Mouse (Mus musculus) brain, adult 10 weeks (tissue): ENCODE data around the gene Cyp2t4. TPM values are rescaled to one million over a fixed set of nuclear protein-coding genes. Genes with fewer than 3 reads are reported as not detected.

Experiments
- polyA plus RNA-seq: library from polyadenylated mRNA; stranded (reverse); fragments of 350-450 nt; fragmentation: Illumina TruSeq; extraction: RNeasy Lipid Tissue Mini Kit (QIAGEN cat#74804); gene quantifications from one replicate; pipeline ENCODE4 v1.2.3, GENCODE M21; 2015; ENCODE audit warnings: low read depth, low replicate concordance

The Cyp2t4 gene
- not detected for polyA plus RNA-seq

GRCm38 (mm10) chr7:27153205-27153764, at the start of gene Cyp2t4:
TSS of gene Cyp2t4 (plus strand) at chr7:27153714.

GRCm38 (mm10) chr7:27119676-27120075, 33.8 kb upstream of the Cyp2t4 start, which contains the start of gene Cyp2f2:
TSS of gene Cyp2f2 (plus strand) at chr7:27119909.

GRCm38 (mm10) chr7:27166614-27167474, 13.3 kb downstream of the Cyp2t4 start, which contains the start of gene Egln2:
TSS of gene Egln2 (minus strand) at chr7:27166802.

GRCm38 (mm10) chr7:27178324-27179216, 25.1 kb downstream of the Cyp2t4 start, which contains the start of gene Rab4b:
TSS of gene Rab4b (minus strand) at chr7:27178896.

GRCm38 (mm10) chr7:27180837-27181695, 27.6 kb downstream of the Cyp2t4 start, which contains the start of the genes Gm21983 and Mia:
TSS of gene Gm21983 (minus strand) at chr7:27181086.
TSS of gene Mia (minus strand) at chr7:27181157.

GRCm38 (mm10) chr7:27195681-27196611, 42.4 kb downstream of the Cyp2t4 start, which contains the start of the genes BC024978 and Snrpa:
TSS of gene BC024978 (plus strand) at chr7:27195781.
TSS of gene Snrpa (minus strand) at chr7:27196271.

Other genes starting within 250 kb of the Cyp2t4 start
- gene Cyp2a22, start 214.3 kb upstream of the Cyp2t4 start, polyA plus RNA-seq = not detected
- not detected for gene Cyp2a12, start 124.6 kb upstream of the Cyp2t4 start, polyA plus RNA-seq
- gene Cyp2f2, start 33.8 kb upstream of the Cyp2t4 start, polyA plus RNA-seq = 0.40 TPM
- 83.3 TPM for gene Egln2, start 13.1 kb downstream of the Cyp2t4 start, polyA plus RNA-seq
- 112 TPM for gene Rab4b, start 25.2 kb downstream of the Cyp2t4 start, polyA plus RNA-seq
- gene Gm21983, start 27.4 kb downstream of the Cyp2t4 start, polyA plus RNA-seq = not detected
- 8.4 TPM for gene Mia, start 27.4 kb downstream of the Cyp2t4 start, polyA plus RNA-seq
- 16.5 TPM for gene BC024978, start 42.1 kb downstream of the Cyp2t4 start, polyA plus RNA-seq
- gene Snrpa, start 42.6 kb downstream of the Cyp2t4 start, polyA plus RNA-seq = 78.9 TPM
- 6.2 TPM for gene Itpkc, start 74.9 kb downstream of the Cyp2t4 start, polyA plus RNA-seq
- gene Coq8b, start 79.3 kb downstream of the Cyp2t4 start, polyA plus RNA-seq = 25.0 TPM
- gene Numbl, start 104.7 kb downstream of the Cyp2t4 start, polyA plus RNA-seq = 57.8 TPM
- 31.2 TPM for gene Ltbp4, start 184.0 kb downstream of the Cyp2t4 start, polyA plus RNA-seq
- gene Shkbp1, start 202.3 kb downstream of the Cyp2t4 start, polyA plus RNA-seq = 29.2 TPM
- not detected for gene Gm20479, start 203.7 kb downstream of the Cyp2t4 start, polyA plus RNA-seq